Mouse (Mus musculus) right cerebral cortex, postnatal 14 days (tissue): ENCODE results near the gene Spag8.
A peak's percentile ranks its signal among the peaks of the same experiment; 100 is the strongest.

Source experiments
- DNase-seq: peaks from one replicate; pipeline ENCODE4 v3.0.0; 2022

Gene Spag8

DNA sequence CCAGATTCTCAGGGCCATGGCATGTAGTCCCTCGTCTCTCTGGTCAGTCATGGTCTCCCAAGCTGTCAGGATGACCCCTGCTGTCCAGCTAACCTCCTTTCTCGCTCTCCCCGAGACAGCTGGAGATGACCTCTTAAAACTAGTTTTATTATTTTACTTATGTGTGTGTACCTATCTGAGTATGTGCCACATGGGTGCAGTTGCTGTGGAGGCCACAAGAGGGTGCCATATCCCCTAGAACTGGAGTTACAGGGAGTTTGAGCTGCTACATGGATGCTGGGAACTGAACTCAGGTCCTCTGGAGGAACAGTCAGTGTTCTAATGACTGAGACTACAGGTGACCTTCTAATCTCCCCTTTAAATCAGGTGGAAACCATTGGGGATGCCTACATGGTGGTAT is 3.6 kb downstream of the Spag8 start:
- no peak for DNase-seq

DNA sequence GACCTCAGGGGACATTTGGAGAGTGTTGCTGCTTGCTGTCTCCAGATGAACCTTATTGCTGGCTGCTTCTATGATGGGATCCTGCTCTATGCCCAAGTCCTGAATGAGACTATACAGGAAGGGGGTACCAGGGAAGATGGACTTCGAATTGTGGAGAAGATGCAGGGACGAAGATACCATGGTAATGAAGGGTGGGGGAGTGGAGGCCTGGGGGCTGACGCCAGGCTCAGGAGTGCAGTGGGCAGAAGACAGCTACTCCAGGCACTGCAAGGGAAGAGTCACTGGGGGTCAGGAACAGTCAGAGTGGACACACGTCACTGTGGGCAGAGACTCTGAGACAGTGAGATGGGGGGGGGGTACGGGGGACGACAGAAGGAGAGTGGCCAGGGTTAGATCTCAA is 12.9 kb downstream of the Spag8 start:
- DNase-seq: no peak

DNA sequence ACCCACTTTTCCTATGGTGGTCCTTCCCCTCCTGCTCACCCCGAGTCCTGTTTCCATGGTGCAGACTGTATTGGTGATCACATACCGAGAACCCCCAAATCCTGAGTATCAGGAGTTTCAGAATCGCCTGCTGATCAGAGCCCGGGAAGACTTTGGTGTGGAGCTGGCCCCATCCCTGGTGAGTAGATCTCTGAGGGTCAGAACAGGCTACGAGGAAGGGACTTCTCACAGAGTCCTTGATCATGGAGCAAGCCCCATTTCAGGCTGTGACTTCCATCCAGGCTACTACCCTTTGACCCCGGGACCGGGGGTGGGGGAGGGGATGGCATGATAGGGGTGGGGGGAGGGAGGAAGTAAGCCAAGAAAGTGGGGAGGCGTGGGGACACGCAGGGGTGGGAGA is 13.3 kb downstream of the Spag8 start:
- DNase-seq: no peak

DNA sequence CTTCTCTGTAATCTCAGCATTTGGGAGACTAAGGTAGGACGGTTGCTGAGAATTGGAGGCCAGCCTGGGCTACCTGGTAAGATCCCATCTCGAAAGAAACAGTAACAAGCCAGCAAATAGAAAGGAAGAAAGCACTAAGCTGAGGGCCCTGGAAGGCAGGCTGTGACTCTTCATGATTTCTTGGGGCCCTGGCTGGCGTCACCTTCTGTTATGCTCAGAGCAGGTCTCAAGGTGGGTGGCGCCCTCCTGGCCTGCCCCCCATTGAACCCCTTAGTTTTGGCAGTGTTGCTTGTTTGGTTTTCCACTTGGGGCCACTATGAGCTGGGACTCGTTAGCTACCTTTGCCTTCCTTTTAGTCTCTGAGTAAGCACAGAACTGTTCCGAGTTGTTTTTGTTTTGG is 16.6 kb downstream of the Spag8 start:
- no peak for DNase-seq

DNA sequence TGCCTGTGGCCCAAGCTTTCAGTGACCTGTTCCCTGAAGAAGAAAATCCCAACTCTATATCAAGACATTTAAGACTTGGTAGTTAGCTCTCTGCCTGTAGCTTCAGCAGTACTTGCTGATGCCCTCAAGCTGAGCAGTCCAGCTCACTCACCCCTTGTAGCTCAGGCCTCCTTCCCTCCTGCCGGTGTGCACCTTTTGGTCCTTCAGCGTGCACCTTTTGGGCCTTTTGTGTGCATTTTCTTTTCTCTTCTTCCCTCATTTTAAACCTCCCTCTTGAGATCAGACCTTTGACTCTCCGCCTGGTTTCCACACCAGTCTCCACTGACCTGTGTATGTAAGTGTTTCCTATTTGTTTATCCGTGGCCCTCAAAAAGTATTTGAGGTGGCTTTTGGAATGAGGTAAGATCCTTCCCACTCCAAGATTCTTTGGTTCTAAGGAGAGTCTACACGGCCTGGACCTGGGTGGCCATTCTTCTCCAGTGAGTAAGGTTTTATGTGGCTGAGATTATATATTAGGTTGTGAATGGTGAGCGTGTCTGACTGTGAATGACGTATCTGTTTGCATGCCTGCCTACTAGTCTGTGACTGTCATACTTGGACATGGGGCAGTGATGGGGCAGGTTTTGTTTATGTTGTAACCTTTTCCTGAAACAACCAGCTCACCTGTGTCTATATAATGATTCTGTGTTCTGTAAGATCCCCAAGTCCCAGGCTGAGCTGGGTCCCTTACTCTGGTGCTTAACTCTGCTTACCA is 18.6 kb downstream of the Spag8 start:
- DNase-seq: no peak

DNA sequence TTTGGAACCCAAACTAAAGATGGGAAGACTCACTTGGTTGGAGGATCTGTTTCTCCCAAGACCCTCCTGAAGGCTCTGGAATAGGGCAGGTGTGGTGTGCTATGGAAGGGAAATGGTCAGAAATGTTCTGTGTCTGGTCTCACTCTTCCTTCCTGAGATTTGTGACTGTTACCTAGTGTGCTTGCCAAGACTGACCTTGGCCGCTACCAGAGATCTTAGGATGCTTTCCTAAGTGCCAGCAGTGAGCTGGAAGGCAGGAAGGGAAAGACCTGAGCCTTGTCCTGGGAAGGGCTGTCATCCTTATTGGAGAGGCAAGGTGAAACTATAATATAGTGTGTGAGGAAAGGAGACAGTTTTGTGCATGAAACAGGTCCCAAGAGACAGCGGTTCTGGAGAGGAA is 19.7 kb downstream of the Spag8 start:
- DNase-seq: no peak

DNA sequence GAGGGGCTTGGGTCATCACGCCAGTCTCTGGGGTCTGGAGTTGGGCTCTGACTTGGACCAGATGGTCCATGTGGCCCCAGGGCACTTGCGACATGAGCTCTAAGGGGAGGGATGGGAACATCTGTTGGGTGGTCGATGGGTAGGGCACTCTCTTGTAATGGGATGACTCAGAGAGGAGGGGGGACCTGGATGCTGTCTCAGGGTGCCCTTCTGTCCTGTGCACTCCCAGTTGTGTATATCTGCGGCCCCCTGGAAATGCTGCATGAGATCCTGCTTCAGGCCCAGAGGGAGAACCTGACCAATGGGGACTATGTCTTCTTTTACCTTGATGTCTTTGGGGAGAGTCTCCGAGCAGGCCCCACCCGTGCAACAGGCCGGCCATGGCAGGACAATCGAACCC is 20.1 kb downstream of the Spag8 start:
- DNase-seq: no peak

DNA sequence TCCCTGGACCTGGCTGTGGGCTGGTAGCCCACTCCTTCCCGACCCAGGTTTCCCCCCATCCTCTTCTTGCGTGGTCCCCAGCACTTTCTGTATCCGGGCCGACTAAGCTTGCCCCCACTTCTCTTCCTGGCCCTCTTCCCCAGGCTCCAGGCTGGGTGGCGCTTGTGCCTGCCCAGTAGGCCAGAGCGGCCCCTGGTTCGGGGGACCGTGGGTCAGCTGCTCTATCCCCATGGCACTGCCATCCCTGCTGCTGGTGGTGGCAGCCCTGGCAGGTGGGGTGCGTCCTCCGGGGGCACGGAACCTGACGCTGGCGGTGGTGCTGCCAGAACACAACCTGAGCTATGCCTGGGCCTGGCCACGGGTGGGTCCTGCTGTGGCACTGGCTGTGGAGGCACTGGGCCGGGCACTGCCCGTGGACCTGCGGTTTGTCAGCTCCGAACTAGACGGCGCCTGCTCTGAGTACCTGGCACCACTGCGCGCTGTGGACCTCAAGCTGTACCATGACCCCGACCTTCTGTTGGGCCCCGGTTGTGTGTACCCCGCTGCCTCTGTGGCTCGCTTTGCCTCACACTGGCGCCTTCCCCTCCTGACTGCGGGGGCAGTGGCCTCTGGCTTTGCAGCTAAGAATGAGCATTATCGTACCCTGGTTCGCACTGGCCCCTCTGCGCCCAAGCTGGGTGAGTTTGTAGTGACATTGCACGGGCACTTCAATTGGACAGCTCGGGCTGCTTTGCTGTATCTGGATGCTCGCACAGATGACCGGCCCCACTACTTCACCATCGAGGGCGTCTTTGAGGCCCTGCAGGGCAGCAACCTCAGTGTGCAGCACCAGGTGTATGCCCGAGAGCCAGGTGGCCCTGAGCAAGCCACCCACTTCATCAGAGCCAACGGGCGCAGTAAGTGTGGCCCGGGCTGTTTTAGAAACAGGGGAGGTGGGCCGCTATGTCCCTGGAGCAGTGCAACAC is 21.2 kb downstream of the Spag8 start:
- DNase-seq: peak; percentile 35

DNA sequence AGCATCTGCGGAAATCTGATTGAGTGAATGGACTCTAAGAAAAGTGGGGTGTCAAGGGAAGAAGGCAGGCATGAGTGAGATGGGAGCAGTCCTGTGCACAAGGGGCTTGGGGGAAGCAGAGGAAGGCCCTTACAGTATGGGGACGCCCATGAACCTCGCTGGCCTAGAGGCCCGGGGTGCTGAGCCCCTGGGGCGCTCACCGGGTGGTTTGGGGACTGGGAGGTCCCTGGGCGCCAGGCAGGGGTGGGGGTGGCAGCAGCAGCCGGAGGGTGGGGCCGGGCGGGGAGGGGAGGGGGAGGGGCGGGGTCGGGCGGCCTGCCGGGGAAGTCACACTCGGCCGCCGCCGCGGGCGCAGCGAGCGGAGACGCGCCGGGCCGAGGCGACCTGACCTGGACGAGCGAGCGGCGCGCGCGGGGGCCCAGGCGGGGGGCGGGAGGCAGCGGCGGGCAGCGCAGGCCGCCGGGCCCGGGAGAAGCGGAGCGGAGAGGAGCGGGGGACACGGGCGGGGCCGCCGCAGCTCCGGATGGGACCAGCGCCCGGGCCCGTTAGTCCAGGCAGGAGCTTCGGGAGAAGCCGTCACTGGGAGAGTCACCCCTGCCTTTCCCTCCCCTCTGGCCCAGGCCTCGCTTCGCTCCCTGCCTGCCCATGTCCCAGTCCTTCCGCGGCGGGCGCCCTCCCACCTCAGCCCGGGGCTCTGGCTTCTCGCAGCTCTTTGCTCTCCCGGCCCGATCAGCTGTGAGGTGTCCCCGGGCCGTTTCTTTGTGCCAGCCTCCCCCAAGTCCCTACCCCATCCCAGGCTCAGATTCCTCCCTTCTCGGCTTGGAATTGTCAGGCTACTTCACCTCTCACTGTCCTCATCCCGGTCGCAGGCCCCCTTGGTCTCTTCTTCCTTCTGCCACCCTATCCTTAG is 22.1 kb downstream of the Spag8 start, which contains the start of gene Npr2:
Npr2 (plus strand) TSS at position 890 of the 910 bp plus-strand sequence.
- DNase-seq: peak; percentile 46

DNA sequence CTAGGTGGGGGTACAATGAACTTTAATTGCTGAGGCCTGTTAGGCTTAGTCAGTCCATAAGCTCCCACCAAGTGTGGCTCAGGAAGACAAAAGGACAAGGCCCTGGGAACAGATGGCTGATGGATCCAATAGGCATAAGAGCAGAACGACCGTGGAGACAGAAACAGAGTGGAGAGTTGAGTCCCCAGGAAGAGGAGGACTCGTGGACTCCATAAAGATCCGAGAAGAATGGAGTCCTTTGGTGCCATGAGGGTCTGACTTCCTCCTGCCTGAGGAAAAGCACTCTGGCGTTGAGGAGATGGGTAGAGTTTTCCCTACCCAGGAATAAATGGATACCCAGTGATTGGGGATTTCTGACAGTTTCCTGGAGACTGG is 22.7 kb downstream of the Spag8 start:
- DNase-seq: no peak

DNA sequence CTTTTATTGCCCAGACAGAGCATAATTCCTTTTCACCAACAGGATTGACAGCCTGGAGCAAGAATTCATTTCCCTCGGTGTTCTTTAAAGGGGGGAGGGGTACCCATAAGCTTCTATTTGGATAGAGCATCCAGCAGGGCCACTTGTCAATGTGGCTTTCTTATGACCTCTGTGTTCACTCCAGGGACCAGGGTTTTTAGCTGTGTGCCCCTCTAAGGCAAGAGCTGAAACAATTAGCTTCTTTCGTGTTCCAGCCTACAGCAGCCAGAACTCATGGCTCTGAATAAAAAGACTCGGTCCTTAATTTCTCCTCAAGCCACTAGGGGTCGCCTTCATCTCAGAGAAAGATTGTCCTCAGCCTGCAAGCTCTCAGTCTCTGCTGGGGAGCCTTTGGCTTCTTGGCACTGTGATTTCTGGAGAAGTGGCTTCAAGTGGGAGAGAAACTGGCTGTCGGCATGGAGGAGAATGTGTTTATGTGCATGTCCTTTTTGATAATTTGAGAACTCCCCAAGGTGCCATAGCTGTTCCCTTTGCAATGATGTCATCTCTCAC is 23.3 kb downstream of the Spag8 start:
- peak; percentile 72 for DNase-seq

DNA sequence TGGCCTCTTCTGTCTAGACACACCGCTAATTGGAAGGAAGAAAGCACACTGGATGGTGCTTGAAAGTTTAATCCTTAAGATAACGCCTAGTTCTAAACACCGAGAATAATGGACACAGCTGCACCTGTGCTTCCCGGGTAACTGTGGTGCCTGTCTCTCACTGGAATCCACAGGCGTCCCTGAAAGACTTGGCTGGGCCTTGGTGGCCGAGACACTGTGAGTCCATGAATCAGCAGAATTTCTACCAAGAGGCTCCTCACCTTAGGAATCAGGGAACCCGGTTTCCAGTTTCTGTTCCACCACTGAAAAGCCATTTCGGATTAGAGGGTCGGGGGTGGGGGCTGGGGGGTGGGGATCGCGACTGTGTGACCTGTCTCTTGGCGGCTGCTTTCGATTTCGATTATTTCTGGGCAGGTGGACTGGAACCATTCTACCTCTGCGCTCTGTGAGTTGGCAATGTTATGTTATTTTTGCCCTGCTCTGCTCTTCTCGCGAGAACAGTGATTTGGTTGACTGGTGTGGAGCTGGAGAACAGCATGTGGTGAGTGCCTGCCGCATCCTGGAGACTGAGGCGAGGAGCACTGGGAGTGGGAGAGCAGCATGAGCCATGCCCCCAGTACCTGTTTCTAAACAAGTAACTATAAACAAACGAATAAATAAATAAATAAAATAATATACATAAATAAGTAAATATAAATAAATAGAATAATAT is 24.1 kb downstream of the Spag8 start:
- no peak for DNase-seq

DNA sequence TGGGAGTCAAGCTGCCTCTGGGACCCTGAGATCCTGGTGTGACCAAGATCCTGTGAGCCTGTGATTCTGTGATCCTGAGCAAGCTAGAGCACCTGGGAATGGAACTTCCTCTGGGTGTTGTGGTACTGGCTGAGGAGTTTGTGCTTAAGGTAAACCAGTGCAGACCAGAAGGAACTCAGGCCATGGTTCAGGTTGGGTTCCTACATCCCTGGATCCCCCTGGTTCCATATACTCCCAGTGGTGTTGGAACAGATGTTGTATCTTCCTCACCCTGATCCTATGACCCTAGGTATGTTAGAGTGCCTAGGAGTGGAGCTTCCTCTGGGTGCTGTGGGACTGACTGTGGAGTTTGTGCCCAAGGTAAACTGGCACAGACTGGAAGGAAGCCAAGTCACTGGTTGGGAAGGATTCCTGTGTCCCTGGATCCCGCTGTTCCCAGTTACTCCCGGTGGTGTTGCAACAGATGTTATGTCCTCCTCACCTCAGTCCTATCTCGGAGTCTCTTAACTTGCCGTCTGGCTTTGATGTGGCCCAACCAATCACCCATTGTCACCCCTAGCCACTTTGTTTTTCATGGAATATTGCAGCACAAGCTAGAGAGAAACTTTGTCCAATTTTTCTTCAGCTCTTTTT is 33.1 kb downstream of the Spag8 start:
- DNase-seq: no peak

DNA sequence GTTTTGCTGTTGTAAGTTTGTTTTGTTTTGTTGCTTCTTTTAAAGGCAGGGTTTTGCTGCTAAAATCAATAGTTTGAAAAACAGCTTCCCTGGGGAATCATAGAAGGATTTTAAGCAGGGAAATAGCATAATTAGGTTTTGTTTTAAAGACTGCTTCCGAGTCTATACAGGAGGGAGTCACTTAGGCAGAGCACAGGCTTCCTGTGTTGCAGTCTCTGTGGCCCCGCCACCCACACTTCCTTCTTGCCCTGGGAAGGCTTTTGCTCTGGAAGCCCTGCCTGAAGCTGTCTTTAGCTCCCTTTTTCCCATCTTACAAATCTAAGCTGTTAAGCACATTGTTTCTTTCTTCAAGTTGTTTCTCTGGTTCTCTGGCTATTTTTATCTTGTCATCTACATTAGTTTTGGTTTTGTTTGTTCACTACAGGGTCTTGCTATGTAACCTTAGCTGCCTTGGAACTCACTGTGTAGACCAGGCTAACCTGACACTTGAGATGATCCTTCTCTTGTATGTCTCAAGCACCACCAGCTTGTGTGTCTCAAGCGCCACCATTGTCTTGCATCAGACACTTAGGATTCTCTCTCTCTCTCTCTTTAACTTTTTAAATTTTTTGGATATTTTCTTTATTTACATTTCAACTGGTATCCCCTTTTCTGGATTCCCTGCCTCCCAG is 40.2 kb downstream of the Spag8 start:
- no peak for DNase-seq

DNA sequence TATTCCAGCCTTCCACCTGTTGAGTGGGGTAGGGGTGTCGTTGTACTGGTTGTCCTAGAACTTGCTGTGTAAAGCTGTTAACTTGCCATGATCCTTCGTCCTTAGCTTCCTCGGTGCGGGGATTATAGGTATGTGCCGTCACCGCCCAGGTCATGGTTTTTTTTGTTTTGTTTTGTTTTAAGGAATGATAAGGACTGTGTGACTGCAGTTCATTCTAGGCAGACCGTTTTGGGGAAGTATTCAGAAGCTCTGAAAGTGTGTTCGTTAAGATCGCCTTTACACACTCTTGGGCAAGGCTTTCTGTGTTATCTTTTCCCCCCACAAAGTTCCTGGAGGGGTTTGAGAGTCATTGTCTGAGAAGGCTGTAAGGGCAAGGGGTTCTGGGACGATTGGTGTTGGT is 40.9 kb downstream of the Spag8 start:
- DNase-seq: no peak

DNA sequence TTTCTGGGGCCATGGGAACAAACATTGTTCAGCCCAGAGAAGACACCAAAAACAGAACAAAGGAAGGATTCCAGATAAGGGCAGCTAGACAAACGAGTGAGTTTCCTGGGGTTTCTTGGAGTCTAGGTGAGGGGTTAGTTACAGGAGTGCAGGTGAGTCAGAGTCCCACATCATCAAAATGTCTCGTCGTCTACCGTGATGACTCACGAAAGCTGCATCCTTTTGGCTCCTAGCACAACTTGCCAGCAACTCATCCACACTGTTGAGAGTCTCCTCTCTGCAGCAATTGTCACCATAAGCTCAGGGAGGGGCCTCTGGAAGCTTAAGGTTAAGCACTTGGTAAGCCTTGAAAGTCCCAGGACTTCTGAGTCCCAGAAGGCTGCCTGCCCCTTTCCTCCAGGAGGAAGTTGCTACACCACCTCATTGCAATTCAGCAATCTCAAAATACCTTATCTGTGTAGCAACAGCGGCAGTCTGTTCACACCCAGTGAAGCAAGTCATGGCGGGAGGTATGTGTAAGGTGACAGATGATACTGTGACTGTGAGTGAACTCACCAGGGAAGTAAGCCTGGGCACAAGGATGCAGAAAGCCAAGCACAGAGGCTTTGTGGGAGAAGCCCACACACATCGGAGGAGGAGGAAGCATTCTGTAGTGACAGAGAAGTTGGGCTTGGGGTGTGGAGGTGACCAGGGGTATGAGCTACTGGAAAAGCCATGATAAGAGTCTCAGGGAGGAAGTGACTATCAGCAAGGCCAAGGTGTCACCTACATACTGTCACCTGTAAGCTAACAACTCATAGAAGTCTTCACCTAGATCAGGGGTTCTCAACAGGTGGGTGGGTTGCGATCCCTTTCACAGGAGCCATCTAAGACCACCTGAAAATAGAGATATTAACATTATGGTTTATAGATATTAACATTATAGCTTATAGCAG is 48.4 kb downstream of the Spag8 start:
- DNase-seq: no peak

DNA sequence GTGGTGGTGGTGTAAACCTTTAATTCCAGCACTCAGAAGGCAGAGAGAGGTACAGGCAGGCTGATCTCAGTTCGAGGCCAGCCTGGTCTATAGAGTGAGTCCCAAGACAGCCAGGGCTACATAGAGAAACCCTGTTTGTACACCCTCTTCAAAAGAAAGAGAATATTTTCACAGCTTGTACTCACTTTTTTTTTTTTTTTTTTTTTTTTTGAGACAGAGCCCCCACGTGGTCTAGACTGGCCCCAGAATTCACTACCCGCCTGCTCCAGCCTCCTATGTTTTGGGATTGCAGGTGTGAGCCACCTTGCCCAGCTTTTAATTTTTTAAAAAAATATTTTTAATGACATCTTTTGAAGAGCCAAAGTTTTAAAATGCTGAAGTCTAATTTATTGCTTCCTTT is 49.3 kb downstream of the Spag8 start:
- no peak for DNase-seq
